Mouse (Mus musculus) layer of hippocampus, adult 18-20 months (tissue): ENCODE data around the gene Cyp11a1. TPM values are rescaled to one million over a fixed set of nuclear protein-coding genes. Genes with fewer than 3 reads are reported as not detected.

Experiments used
- DNase-seq, 2 experiments: peaks; one replicate each; pipeline ENCODE4 v3.0.0; 2022; ENCODE audit warnings: low spot score in 2 of 2
- total RNA-seq, 2 experiments: library from RNA; stranded (reverse); gene quantifications; 2 replicates each; pipeline ENCODE4 v1.2.3; 2021

The Cyp11a1 gene
- total RNA-seq, 2 experiments from 2014 or later, result 0.94 to 1.7 TPM

DNA sequence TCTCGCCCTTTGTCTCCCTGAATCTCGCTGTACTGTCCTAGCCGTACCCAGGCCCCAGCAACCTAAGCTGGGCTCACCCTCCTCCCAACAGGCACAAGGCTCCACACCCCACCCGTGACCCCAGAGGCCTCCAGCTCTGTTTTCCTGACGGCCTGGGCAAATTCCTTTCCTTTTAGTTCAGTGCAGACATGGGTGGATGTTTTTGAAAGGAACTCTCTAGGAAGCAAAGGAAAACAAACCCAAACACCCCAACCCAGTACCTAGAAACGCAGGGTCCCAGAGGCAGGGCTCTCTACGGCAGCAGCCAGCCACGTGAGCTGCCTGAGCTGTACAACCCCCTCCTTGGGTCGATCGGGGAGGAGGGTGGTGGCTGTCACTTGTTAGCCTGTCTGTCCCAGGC lies 36.2 kb downstream of the Cyp11a1 start:
- DNase-seq, result no peak

DNA sequence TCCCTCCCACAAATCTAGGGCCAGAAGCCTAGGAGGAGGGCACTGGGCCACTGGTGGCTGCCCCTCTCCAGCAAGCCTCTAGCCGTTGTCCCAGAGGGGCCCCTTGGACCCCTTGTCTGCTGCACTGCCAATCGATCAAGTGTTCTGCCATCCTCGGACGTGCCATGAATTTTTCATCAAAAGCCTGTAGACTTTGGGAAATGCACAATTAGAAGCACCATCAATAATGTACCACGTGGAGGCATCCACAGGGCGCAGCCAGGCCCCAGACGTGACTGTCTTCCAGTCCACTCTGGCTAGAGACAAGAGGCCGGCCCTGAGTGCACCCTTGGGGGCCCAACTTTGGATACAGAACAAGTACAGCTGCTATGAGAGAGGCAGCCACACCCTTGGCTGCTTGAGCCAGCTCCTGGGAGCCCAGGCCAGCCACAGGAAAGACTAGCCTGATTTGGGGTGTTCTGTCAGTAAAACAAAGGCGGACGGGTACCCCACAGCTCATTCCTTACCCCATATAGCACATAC lies 37.3 kb downstream of the Cyp11a1 start:
- no peak for DNase-seq

DNA sequence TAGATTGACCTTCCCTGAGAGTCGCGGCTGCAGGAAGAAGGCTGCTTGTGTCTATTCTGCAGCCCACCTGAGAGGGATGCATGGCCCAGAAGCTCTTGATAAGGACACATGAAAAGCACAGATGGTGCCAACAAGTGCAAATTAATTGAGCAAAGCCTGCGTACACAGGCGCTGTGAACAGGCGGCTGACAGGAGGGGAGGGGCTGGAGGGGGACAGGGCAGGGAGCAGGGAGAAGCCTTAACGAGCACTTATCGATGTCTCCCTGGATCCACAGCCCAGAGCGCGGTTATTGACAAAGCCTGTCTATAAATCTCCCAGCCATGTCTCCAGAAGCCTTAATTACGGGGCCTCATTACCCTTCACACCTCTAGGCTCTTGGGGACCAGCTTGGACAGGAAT lies 38.6 kb downstream of the Cyp11a1 start:
- DNase-seq, result no peak

DNA sequence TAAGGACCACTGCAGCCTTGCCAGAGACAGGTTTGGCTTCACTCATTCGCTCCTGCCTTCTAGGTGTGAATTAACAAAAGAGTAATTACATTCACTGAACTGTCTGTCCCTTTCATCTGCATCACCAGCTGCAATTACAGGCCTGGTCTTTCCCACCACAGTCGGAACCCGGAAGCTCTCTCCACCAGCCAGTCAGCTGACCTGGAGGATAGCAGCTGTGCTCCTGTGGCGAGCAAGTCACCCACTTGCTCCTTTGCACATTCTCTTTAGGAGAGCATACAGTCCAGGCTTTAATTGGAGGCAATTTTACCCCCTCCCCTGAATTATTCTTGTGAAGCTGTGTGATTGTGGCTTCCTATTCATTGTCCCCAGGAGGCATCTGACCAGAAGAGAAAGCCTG lies 39.4 kb downstream of the Cyp11a1 start:
- no peak for DNase-seq

DNA sequence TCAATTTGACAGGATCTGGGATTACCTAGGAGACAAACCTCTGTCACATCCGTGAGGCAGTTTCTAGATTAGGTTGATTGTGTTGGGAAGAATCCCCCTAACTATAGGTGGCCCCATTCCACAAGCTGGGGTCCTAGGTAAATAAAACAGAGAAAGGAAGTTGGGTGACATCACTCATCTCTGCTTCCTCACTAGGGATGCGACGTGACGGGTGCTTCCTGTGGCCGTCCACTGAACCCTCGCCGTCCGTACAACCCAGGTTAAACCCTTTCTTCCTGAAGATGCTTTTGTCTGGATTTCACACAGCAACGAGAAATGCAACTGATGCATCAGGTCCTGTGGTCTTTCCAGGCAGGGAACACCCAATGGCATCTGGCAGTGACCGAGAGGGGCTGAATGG lies 40.9 kb downstream of the Cyp11a1 start:
- no peak for DNase-seq

DNA sequence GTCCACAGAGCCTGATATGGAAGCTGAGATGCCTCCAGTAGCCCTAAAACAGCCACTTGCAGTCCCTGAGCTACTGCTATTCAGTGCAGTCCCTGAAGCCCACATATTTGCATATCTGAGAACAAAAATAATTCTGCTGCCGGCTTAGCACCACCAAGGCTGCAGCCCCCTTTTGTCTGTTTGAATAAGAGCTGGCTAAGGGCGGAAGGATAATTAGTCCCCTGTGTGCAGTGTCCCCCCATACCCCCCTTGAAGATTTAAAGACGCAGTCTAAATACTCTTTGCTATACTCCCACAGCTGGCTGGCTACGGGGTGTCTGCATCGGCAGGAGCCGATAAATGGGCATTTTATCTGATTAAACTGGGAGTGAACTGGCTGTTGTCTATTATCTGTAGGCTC lies 42.4 kb downstream of the Cyp11a1 start:
- no peak for DNase-seq

DNA sequence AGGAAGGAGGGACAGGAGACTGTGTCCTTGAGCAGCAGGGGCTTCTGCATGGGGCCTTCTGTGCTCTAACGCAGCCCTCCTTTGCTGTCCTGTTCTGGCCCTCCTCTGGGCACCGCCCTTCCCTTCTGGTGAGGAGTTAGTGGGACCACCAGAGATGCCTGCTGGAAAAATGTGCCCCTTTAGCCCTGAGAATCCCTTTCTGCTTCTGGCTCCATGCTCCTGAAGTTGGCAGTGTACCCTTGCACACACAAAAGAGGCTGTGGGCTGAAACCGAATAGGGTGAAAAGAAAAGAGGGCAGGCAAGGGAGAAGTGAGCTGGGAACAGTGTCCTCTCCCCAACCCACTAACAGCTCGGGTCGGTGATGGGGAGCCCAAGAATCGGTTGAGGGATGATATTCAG lies 43.0 kb downstream of the Cyp11a1 start:
- no peak for DNase-seq

DNA sequence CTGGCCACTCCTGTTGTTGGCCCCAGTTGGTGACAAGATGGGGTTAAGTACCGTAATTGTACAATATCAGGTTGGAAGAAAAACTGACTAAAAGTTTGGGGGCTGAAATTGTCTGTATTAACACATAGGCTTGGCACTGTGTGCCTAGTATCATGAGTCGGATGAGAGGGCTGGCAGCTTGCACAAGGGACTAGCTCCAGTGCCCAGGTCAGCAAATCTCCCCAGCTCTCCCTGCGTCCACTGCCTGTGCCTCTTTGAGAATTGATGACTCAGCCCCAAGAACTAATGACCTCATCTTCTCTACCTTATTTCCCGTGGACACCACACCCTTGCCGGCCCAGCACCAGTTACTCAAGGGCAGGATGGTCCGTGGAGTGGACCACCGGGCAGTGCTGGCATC lies 43.6 kb downstream of the Cyp11a1 start:
- no peak for DNase-seq

DNA sequence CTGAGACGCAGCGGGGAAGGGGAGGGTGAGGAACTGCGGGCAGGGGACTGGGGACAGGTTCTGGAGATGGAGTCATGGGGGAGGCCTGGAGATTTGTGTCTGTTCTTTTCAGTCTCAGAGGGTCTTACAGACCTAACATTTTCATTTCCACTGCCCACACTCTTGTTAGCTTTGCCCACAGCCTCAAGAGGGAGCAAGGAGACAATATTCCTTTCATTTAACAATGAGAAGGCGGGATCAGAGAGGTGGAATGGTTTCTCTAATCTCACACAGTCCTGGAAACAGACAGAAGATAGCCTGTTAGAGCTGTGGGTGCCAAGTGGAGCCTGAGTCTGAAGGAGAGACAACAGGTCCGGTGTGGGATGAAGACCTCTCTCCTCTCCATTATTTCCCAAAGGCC lies 45.7 kb downstream of the Cyp11a1 start:
- peak in 1 of 2 experiments; percentile 49 for DNase-seq

DNA sequence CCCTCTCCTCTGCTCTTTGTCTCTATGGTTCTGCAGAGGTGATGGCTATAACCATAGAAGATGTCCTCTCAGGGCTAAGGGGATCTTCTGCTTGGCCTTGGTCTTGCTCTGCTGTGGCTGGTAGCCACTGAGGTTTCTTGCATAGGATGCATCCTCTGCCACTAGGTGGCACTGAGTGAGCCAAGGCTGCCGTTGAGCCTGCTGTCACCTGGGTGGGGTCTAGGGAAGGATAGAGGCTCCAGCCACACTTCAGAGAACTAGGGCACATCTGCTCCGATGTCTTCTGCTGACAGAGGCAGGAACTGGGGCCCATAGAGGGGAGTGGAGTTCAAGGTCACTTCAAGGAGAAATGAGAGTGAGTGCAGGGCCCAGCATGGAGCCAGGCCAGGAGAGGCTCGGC lies 46.9 kb downstream of the Cyp11a1 start:
- peak; percentile 54 to 82 for DNase-seq

DNA sequence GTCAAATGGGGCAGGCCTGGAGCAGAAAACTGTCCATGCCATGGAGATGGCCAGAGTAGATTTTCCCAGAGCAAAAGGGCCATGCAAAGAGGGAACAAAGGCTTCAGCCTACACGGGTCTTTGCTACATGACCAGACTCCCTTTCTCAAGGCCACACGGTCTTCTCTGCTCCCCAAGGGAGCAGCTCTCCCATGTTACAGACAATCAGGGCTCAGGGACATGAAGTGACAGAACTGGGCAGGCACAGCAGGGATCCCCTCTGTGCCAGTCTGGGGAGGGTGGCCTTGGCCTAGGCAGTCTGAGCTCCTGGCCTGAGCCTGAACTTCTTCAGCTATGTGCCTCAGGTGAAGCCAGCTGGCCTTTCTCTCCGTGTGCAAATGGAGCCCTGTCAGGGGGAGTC lies 47.3 kb downstream of the Cyp11a1 start:
- DNase-seq, result no peak

DNA sequence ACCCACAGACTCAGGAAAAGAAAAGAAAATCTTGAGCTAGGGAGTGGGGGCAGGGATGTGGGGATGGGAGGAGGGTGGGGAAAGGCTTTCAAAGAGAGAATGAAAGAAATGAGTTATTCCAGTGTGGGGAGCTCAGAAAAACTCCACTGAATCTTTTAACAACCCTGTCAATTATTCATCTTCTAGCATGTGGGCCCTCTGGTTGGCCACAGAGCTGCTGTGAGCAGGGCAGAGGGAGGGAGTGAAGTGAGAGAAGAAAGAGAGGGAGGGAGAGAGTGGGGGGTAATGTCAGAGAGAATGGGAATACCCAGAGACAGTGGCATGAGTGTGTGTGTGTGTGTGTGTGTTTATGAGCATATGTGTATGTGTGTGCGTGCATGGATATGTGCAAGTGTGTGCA lies 47.8 kb downstream of the Cyp11a1 start:
- no peak for DNase-seq

DNA sequence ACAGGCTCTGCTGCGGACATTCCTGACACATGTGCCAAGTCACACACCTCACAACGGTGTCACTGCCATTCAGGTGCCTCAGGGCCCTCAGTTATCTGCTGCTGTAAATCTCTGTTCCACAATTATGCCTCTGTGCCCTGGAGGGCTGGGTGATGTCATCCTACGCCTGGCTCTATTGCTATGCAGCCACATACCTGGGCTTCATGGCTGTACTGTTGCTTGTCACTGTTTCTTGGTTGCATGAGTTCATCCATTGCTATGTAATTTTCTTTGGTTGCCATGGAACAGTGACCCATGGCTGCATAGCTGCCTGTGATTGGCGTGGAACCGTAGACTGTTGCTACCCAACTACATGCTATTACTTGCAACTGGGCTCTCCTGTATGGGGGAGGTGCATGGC lies 49.5 kb downstream of the Cyp11a1 start:
- DNase-seq, result no peak

DNA sequence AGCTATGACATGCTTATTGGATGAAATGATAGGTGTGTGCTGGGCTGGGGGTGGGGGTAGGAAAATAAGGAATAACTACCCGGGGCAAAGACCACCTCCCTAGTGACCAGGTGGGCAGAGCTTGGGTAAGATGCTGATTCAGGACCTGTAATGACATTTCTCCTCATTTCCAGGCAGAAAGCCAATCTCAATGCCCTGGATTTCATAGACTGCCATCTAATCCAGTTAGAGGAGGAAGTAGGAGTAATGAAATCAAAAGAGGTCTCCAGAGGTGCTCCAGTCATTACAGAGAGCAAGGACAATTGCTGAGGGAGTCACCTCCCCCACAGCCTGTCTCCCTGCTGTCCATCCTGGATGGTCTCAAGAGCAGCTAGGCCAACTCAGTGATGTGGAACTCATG lies 53.7 kb downstream of the Cyp11a1 start:
- no peak for DNase-seq

DNA sequence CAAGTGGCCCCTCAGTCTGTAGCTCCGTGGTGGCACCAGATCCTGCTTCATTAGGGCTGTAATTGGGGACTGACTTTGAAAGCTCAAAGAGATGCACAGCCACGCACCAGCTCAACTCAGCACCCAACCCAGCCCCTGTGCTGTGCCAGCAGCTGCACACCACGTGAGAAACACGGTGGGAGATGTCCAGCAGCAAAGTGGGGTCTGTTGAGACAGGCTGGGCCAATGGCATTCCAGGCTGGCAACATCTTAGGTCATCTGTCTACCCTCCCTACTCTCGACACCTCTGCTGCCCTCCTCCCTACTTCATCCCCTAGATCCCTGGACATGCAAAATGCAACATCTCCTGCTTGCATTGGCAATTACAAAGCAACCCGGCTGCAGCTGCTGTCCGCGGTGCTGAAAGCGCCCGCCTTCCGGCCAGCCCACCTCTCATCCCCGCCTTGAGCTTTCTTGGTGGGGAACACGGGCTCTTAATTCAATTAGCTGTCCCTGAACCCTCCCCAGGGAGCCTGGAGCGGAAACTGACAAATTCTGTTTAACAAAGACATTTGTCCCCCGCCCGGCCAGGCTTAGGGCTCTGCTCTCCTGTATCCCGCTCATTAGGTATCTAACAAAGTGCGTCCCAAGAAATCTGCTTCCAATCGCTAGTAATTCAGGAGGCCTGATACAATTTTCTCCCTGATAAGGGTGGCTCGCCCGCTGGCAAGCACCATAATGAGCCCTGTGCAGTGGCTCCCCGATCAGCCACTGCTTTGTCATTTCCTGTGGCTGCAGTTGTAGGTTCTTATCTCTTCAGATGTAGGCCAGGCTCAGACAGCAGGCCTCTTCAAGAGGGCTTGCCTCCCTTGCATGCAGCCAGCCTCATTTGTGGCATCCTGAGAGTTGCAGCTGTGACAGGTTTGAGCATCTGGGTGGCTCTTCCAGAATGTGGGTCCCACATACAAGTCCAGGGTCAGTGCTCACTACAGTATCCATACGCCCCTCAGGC lies 54.8 kb downstream of the Cyp11a1 start:
- no peak for DNase-seq

DNA sequence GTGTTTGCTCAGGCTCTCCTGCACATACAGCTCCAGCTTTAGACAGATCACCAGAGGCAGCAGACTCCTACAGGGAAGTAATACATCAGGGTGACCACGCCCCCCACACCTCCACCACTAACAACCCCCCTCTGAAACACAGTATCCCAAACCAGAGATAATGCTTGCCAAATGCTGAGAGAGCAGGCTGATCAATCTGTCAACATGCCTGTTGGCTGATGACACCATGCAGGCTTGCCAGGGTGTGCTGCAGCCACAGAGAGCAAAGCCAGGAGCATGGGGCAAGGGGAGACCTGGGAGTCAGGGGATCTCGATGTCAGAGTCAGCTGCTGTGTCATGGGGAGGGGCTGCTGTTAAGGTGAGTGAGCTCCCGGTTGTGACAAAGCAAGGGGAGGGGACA lies 57.3 kb downstream of the Cyp11a1 start, which contains the start of gene Stra6:
Stra6 (plus strand) TSS at position 258 of the 400 bp plus-strand sequence.
- peak; percentile 49 to 75 for DNase-seq

DNA sequence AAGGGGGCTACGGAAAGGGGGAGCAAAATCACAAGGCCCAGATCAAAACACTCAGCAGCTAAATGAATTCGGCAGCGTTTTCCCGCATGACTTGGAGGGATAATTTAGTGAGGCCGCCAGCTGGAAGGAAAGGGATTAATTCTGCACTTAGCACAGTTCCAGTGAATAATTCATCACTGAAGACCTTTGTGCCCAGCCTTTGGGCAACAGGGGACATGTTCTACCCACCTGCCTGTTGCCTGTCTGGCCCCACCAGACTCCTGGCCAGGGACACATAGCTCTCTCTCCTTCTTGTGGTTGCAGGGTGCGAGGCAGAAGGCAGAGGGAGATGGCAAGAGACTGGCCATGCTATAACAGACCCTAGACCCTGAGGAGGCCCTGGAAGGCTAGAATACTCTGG lies 59.3 kb downstream of the Cyp11a1 start:
- no peak for DNase-seq

DNA sequence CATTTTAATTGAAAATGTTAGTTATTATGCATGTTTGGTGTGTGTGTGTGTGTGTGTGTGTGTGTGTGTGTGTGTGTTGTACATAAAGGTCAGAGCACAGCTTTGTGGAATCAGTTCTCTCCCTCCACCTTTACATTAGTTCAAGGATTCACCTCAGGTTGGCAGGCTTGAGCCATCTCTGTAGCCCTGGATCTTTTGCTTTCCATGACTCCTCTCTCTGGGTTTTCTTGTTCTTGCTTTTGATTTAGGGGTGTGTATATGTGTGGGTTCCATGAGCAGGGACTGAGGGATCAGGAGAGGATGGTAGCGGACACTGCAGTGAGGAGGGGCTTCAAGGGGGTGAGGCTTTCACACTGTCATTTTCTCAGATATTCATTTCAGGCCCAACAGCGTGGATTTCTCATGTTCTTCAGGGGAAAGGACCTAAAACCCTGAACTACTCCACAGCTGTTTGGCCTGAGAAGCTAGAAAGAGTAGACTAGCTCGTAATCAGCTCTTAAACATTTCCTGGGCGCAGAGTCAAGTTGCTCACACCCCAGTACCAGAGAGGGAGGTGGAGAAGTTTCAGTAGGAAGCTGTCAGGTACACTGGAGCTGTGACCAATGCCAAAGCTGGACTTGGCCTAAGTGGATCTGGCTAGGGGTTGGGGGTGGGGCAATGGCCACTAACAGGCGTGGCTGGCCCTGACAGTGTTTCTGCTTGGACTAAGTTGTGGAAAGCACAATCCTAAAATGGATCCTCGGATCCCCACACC lies 59.9 kb downstream of the Cyp11a1 start:
- no peak for DNase-seq

DNA sequence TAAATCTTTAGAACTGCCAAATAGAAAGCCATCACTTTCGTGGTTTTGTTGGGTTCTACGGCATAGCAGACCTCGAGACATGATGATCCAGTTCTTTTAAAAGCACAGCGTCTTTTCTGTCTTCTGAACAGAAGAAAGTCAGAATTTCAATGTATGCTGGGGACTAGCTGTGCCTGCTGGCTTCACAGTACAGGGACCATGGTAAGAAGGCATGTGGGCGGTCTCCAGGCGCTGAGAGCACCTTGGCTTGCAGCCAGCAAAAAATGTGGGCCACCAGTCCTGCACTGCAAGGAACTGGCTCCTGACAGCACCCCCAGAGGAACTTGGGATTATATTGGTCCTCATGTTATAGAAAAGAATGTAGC lies 60.5 kb downstream of the Cyp11a1 start:
- peak; percentile 63 to 83 for DNase-seq

DNA sequence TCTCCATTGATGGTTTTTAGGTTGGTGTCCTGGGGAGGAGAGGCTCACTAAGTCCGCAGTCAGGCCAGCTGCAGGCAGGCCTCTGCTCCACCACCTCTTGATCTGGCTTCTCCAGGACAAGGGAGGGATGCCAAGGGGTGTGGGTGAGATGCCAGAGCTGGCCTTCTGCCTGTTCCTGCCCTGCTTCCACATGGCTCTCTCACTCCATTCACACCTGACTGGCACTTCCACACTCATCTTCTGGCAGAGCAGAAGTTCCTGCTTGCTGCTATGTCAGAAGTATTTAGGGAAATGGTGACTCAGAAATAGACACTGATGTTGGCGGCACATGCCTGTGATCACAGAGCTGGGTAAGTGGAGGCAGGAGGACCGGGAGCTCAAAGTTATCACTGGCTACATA lies 61.3 kb downstream of the Cyp11a1 start:
- no peak for DNase-seq

DNA sequence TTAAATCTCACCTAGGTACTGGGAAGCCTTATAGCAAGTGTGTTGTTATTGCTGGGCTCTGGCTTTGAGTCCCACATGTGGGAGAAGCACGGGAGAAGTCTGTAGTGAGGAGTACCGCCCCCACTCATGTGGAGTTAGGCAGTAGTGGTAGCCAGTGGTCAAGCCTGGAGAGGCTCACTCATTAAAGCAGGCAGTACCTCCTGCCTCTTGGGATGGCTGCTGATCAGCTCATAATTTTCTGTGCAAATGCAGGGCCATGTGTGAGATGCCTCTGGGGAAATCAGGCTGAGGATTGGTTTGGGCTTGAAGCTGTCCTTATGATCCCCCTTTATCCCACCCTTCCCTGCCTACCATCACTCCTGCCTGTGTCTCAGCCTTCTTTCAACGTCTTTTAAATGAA lies 68.3 kb downstream of the Cyp11a1 start:
- no peak for DNase-seq
